Mouse (Mus musculus) embryonic fibroblast, embryonic 13.5 days (primary cell): ENCODE measurements around the gene Prrg2.

Experiments
- CTCF ChIP-seq: IDR thresholded peaks from 2 replicates; pipeline ENCODE4 v1.5.1; 2011; ENCODE audit warnings: mild to moderate bottlenecking, control low read depth, low read length, moderate library complexity, borderline replicate concordance; ENCODE audit not compliant: insufficient read depth
- POLR2A ChIP-seq: IDR thresholded peaks from 2 replicates; pipeline ENCODE4 v1.6.1; 2011; ENCODE audit warnings: low read depth, mild to moderate bottlenecking, control low read depth, low read length, moderate library complexity

DNA sequence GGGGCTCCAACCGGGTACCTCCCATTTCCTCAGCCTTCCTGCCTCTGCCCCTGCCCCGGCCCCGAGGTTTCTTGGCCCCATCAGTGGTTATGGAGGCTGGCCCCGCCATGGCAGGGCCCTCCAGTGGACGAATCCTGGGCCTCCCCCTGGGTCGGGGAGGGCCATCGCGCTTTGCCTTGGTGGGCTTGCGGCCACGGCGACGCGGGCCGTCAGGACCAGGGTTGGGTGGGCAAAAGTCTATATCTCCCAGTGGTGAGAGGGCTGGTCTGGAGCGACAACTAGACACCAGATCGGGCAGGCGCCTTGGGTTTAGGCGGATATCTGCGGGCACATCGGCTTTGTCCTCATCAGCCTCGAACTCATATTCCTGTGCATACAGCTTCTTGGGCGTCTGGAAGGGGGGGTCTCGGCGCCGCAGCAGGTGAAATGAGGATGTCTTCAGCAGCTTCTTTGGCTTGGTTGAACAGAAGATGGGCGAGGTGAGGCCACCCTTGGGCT, 15.6 kb downstream of the Prrg2 start:
- TF ChIP-seq POLR2A: no peak
- TF ChIP-seq CTCF: no peak
